Mouse (Mus musculus) myocyte (in vitro differentiated cells): ENCODE results near the gene B3gnt3.

Source experiments
- CEBPB ChIP-seq: IDR thresholded peaks from 2 replicates; pipeline ENCODE4 v1.6.1; 2011; ENCODE audit warnings: mild to moderate bottlenecking, moderate library complexity; ENCODE audit not compliant: poor library complexity, insufficient read depth, severe bottlenecking
- E2F4 ChIP-seq: IDR thresholded peaks from one replicate; pipeline ENCODE4 v1.6.1; 2011; ENCODE audit warnings: mild to moderate bottlenecking, control low read depth, moderate library complexity; ENCODE audit not compliant: insufficient read depth
- MAX ChIP-seq: IDR thresholded peaks from one replicate; pipeline ENCODE4 v1.6.1; 2011; ENCODE audit warnings: low read depth, mild to moderate bottlenecking, control low read depth
- MYOD1 ChIP-seq, 3 experiments: IDR thresholded peaks; one replicate each; pipeline ENCODE4 v1.6.1; 2011; ENCODE audit warnings: control low read depth in 2 of 3, low read depth in 2 of 3, mild to moderate bottlenecking in 2 of 3, moderate library complexity in 1 of 3; ENCODE audit not compliant: insufficient read length in 2 of 3, control insufficient read depth in 1 of 3
- MYOG ChIP-seq, 3 experiments: IDR thresholded peaks; one replicate each; pipeline ENCODE4 v1.6.1; 2011; ENCODE audit warnings: control low read depth in 2 of 3, low read depth in 2 of 3, mild to moderate bottlenecking in 2 of 3; ENCODE audit not compliant: insufficient read length in 2 of 3, control insufficient read depth in 1 of 3, insufficient read depth in 1 of 3
- POLR2A ChIP-seq: IDR thresholded peaks from one replicate; pipeline ENCODE4 v1.6.1; 2011; ENCODE audit warnings: low read depth, mild to moderate bottlenecking, control low read depth, moderate library complexity; ENCODE audit not compliant: insufficient read length
- POLR2AphosphoS2 ChIP-seq: IDR thresholded peaks from one replicate; pipeline ENCODE4 v1.6.1; 2011; ENCODE audit warnings: low read depth, control low read depth; ENCODE audit not compliant: insufficient read length
- REST ChIP-seq: IDR thresholded peaks from one replicate; pipeline ENCODE4 v1.6.1; 2011; ENCODE audit warnings: mild to moderate bottlenecking, control low read depth, moderate library complexity; ENCODE audit not compliant: insufficient read depth, insufficient read length
- TCF12 ChIP-seq: IDR thresholded peaks from one replicate; pipeline ENCODE4 v1.6.1; 2011; ENCODE audit warnings: mild to moderate bottlenecking, control low read depth; ENCODE audit not compliant: poor library complexity, insufficient read depth, severe bottlenecking
- TCF3 ChIP-seq: IDR thresholded peaks from one replicate; pipeline ENCODE4 v1.6.1; 2011; ENCODE audit warnings: low read depth, control low read depth; ENCODE audit not compliant: insufficient read length
- USF1 ChIP-seq: IDR thresholded peaks from one replicate; pipeline ENCODE4 v1.6.1; 2011; ENCODE audit warnings: low read depth, mild to moderate bottlenecking, control low read depth, moderate library complexity

DNA sequence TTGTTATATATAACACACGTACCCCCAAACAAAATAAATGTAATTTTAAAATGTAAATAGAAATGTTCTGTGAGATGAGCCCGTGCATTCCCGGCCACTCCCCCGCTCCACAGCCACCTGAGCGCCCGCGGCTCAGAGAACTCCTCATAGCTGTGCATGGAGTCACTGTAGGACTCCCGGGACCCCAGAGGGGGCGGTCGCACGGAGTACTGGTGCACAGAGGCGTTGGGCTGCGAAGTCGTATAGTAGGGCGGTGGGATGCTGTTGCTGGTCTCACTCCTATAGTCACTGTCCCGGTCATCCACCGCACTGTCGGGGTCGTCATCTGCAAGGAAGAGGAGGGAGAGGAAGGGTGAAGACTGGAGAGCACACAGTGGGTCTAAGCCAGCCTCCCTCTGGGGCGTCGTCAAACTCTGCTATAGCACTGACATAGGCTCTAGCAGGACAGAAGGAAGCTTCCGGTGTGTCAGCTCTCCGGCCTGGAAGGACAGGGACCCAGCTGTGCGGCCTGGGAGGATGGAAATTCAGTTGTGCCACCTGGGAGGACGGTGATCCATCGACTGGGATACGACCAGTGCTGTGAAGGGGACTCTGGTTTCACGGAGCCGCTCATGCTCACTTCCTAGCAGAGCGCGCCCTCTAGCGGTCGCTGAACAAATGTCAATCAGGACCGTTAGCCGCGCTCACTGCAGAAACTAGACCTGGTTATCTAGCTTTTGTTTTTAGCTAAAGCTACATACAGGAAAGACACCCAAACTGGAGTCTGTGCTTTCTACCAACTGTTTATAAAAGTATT, 41.1 kb downstream of the B3gnt3 start:
- TF ChIP-seq POLR2A (no peak), USF1 (no peak), POLR2AphosphoS2 (no peak), TCF12 (no peak), REST (no peak), MYOD1 (IDR thresholded peaks at IDR 0.05; ENCODE audit: control insufficient read depth in 1 of 3, insufficient read length in 2 of 3, low read depth in 2 of 3) (no peak), MAX (no peak), E2F4 (no peak), MYOG (IDR thresholded peaks at IDR 0.05; ENCODE audit: control insufficient read depth in 1 of 3, insufficient read depth in 1 of 3, insufficient read length in 2 of 3, low read depth in 2 of 3) (no peak), TCF3 (no peak), CEBPB (no peak)
